Mouse (Mus musculus): ENCODE measurements around the gene Cox20. TPM values are rescaled to one million over a fixed set of nuclear protein-coding genes. Genes with fewer than 3 reads are reported as not detected.

The Cox20 gene
- polyA plus RNA-seq, 1 experiment from 2014 or later, result 122 TPM

GRCm38 (mm10) chr1:178303425-178303824, 15.5 kb upstream of the Cox20 start:
- no peak overlapping the region for H3K4me2 ChIP-seq
- H3K4me3 ChIP-seq (replicated peaks), result no peak overlapping the region
- no peak overlapping the region for H3K27ac ChIP-seq (replicated peaks)
- WGBS, result 25% methylated on average over 3 of the region's 3 CpGs
- H3K36me3 ChIP-seq, result no peaks in the 10 kb centered on the region
- H3K27me3 ChIP-seq (replicated peaks), result no peaks in the 10 kb centered on the region
- H3K9me3 ChIP-seq (replicated peaks), result no peaks in the 10 kb centered on the region
- H3K4me1 ChIP-seq, result no peaks in the 10 kb centered on the region
- no peak for ATAC-seq (ENCODE audit: low FRiP score)
- no peak overlapping the region for H3K9ac ChIP-seq (replicated peaks)

GRCm38 (mm10) chr1:178309487-178309886, 9.4 kb upstream of the Cox20 start:
- no peak overlapping the region for H3K4me2 ChIP-seq
- 74% methylated on average over 2 of the region's 2 CpGs for WGBS
- no peak overlapping the region for H3K9ac ChIP-seq (replicated peaks)
- H3K27ac ChIP-seq (replicated peaks), result no peak overlapping the region
- H3K9me3 ChIP-seq (replicated peaks), result no peaks in the 10 kb centered on the region
- no peaks in the 10 kb centered on the region for H3K27me3 ChIP-seq (replicated peaks)
- H3K4me1 ChIP-seq, result no peaks in the 10 kb centered on the region
- H3K4me3 ChIP-seq (replicated peaks), result no peak overlapping the region
- no peaks in the 10 kb centered on the region for H3K36me3 ChIP-seq
- ATAC-seq (ENCODE audit: low FRiP score), result no peak

GRCm38 (mm10) chr1:178310128-178310527, 8.8 kb upstream of the Cox20 start:
- H3K4me3 ChIP-seq (replicated peaks), result no peak overlapping the region
- no peaks in the 10 kb centered on the region for H3K36me3 ChIP-seq
- no peak for ATAC-seq (ENCODE audit: low FRiP score)
- 42% methylated on average over 1 of the region's 1 CpGs for WGBS
- H3K27me3 ChIP-seq (replicated peaks), result no peaks in the 10 kb centered on the region
- H3K4me1 ChIP-seq, result no peaks in the 10 kb centered on the region
- H3K4me2 ChIP-seq, result no peak overlapping the region
- no peak overlapping the region for H3K27ac ChIP-seq (replicated peaks)
- H3K9ac ChIP-seq (replicated peaks), result no peak overlapping the region
- H3K9me3 ChIP-seq (replicated peaks), result no peaks in the 10 kb centered on the region

GRCm38 (mm10) chr1:178313039-178313597, 5.8 kb upstream of the Cox20 start:
- H3K27ac ChIP-seq (replicated peaks), result no peak overlapping the region
- H3K4me1 ChIP-seq, result peaks cover 4% of the 10 kb centered on the region
- WGBS, result 100% methylated on average over 1 of the region's 1 CpGs
- H3K4me2 ChIP-seq, result no peak overlapping the region
- no peak overlapping the region for H3K9ac ChIP-seq (replicated peaks)
- no peaks in the 10 kb centered on the region for H3K9me3 ChIP-seq (replicated peaks)
- no peaks in the 10 kb centered on the region for H3K27me3 ChIP-seq (replicated peaks)
- no peak for ATAC-seq (ENCODE audit: low FRiP score)
- no peak overlapping the region for H3K4me3 ChIP-seq (replicated peaks)
- H3K36me3 ChIP-seq, result no peaks in the 10 kb centered on the region

GRCm38 (mm10) chr1:178314236-178314635, 4.7 kb upstream of the Cox20 start:
- H3K27ac ChIP-seq (replicated peaks), result no peak overlapping the region
- WGBS, result 95% methylated on average over 2 of the region's 2 CpGs
- H3K9me3 ChIP-seq (replicated peaks), result no peaks in the 10 kb centered on the region
- H3K4me3 ChIP-seq (replicated peaks), result no peak overlapping the region
- H3K4me1 ChIP-seq, result peaks cover 4% of the 10 kb centered on the region
- H3K9ac ChIP-seq (replicated peaks), result no peak overlapping the region
- H3K27me3 ChIP-seq (replicated peaks), result no peaks in the 10 kb centered on the region
- no peak for ATAC-seq (ENCODE audit: low FRiP score)
- no peaks in the 10 kb centered on the region for H3K36me3 ChIP-seq
- H3K4me2 ChIP-seq, result no peak overlapping the region

GRCm38 (mm10) chr1:178317275-178318001, 1.5 kb upstream of the Cox20 start:
- H3K27me3 ChIP-seq (replicated peaks), result no peaks in the 10 kb centered on the region
- WGBS, result 20% methylated on average over 10 of the region's 10 CpGs
- peaks cover 25% of the 10 kb centered on the region for H3K4me1 ChIP-seq
- peak overlapping the region; percentile 82 for H3K9ac ChIP-seq (replicated peaks)
- peak overlapping the region; percentile 100 for H3K27ac ChIP-seq (replicated peaks)
- ATAC-seq (ENCODE audit: low FRiP score), result no peak
- peaks cover 10% of the 10 kb centered on the region for H3K36me3 ChIP-seq
- no peaks in the 10 kb centered on the region for H3K9me3 ChIP-seq (replicated peaks)
- H3K4me2 ChIP-seq, result peak overlapping the region; percentile 68
- peak overlapping the region; percentile 62 for H3K4me3 ChIP-seq (replicated peaks)

- Histone ChIP-seq H3K27ac (replicated peaks) (peak overlapping the region; percentile 100), H3K4me3 (replicated peaks) (peak overlapping the region; percentile 62), H3K36me3 (peaks cover 16% of the 10 kb centered on the region), H3K9ac (replicated peaks) (peak overlapping the region; percentile 82), H3K27me3 (replicated peaks) (no peaks in the 10 kb centered on the region), H3K9me3 (replicated peaks) (no peaks in the 10 kb centered on the region), H3K4me1 (peaks cover 25% of the 10 kb centered on the region), H3K4me2 (peak overlapping the region; percentile 68)
- peak; percentile 80 for ATAC-seq (ENCODE audit: low FRiP score)
- under 1% methylated on average over 17 of the region's 17 CpGs for WGBS
Observed at GRCm38 (mm10) chr1:178318002-178318388, 935 bp upstream of the Cox20 start.

- Histone ChIP-seq H3K9me3 (replicated peaks) (no peaks in the 10 kb centered on the region), H3K4me3 (replicated peaks) (peak overlapping the region; percentile 62), H3K4me2 (peak overlapping the region; percentile 68), H3K4me1 (peaks cover 25% of the 10 kb centered on the region), H3K36me3 (peaks cover 25% of the 10 kb centered on the region), H3K9ac (replicated peaks) (peak overlapping the region; percentile 82), H3K27ac (replicated peaks) (peak overlapping the region; percentile 100), H3K27me3 (replicated peaks) (no peaks in the 10 kb centered on the region)
- peak; percentile 26; the same call in 1 of the 2 replicates for ATAC-seq (ENCODE audit: low FRiP score)
- WGBS, result 1% methylated on average over 12 of the region's 12 CpGs
Observed at GRCm38 (mm10) chr1:178319295-178320037, 536 bp downstream of the Cox20 start.

GRCm38 (mm10) chr1:178320038-178320722, 1.2 kb downstream of the Cox20 start:
- Histone ChIP-seq H3K27me3 (replicated peaks) (no peaks in the 10 kb centered on the region), H3K4me3 (replicated peaks) (peak overlapping the region; percentile 62), H3K9me3 (replicated peaks) (no peaks in the 10 kb centered on the region), H3K27ac (replicated peaks) (peak overlapping the region; percentile 100), H3K36me3 (peaks cover 31% of the 10 kb centered on the region), H3K4me2 (peak overlapping the region; percentile 68), H3K4me1 (peaks cover 25% of the 10 kb centered on the region), H3K9ac (replicated peaks) (peak overlapping the region; percentile 82)
- no peak for ATAC-seq (ENCODE audit: low FRiP score)
- 22% methylated on average over 8 of the region's 8 CpGs for WGBS

- Histone ChIP-seq H3K27me3 (replicated peaks) (no peaks in the 10 kb centered on the region), H3K4me2 (peak overlapping the region; percentile 68), H3K9me3 (replicated peaks) (no peaks in the 10 kb centered on the region), H3K4me3 (replicated peaks) (peak overlapping the region; percentile 62), H3K27ac (replicated peaks) (peak overlapping the region; percentile 100; the same call in 1 of the 2 replicates), H3K4me1 (peaks cover 25% of the 10 kb centered on the region), H3K36me3 (peaks cover 31% of the 10 kb centered on the region), H3K9ac (replicated peaks) (peak overlapping the region; percentile 82; the same call in 1 of the 2 replicates)
- WGBS, result 48% methylated on average over 5 of the region's 5 CpGs
- no peak for ATAC-seq (ENCODE audit: low FRiP score)
Observed at GRCm38 (mm10) chr1:178320723-178321590, 2.0 kb downstream of the Cox20 start.

All from neural tube, embryonic 15.5 days (tissue).